ENCODE assay signal across 10 mouse cellular contexts in the genomic region with DNA sequence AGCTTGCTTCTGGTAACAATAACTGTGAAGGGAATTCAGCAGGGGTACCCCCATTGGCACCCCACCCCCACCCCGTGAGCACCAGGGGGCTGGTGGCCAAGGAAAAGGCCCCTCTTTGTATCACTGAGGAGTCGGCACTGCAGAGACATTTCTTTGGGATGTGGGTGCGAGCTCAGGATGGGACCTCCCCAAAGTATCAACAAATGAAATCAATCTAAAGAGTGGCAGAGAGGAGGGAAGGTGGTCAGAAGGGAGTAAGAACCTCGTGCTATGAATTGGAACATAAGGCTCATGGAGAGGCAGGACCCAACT. TPM values are rescaled to one million over a fixed set of nuclear protein-coding genes. Genes with fewer than 3 reads are reported as not detected.
A peak's percentile ranks its signal among the peaks of the same experiment; 100 is the strongest.
DNase-seq lines count a peak whose midpoint lies in the region; ATAC-seq and TF ChIP-seq lines count a peak whose summit lies in the region.
"Had no signal": no experiment of that assay in that cellular context is flagged by ENCODE, and none has a peak within 500 bp of the region (broad histone marks: within the 10 kb centered on the region; RNA-seq: fewer than 3 reads in every experiment).

No protein-coding gene starts in this region.

- no peak for DNase-seq in heart, postnatal 14 days
- no peak for DNase-seq in thymus, adult 2 months
- DNase-seq in thymus, postnatal 25 days: no peak
- no peak for DNase-seq in layer of hippocampus, adult 18-20 months (ENCODE audit: low spot score in 2 of 2)
- DNase-seq in left cerebral cortex, postnatal 36 days (ENCODE audit: low spot score in 2 of 2): no peak
- DNase-seq in ovary, postnatal 10 days (ENCODE audit: low spot score): no peak
- DNase-seq: kidney, postnatal 36 days had no signal

- no peak for ATAC-seq in heart, embryonic 14.5 days (ENCODE audit: insufficient number of reproducible peaks, insufficient read depth, low FRiP score, low read depth)
- no peak for ATAC-seq in limb, embryonic 12.5 days (ENCODE audit: insufficient number of reproducible peaks, insufficient read depth, low FRiP score, low TSS enrichment, low read depth)

- peak overlapping the region; percentile 72 for H3K4me2 ChIP-seq in heart, embryonic 14.5 days (ENCODE audit: low read length)
- peak overlapping the region; percentile 59 for H3K4me2 ChIP-seq in limb, embryonic 12.5 days

- no peaks in the 10 kb centered on the region for H3K36me3 ChIP-seq in heart, embryonic 14.5 days (ENCODE audit: control insufficient read depth, insufficient read depth, low read length)
- no peaks in the 10 kb centered on the region for H3K36me3 ChIP-seq in thymus, adult 2 months (ENCODE audit: control insufficient read depth, insufficient read depth, low read length)
- no peaks in the 10 kb centered on the region for H3K36me3 ChIP-seq in limb, embryonic 12.5 days

- H3K9ac ChIP-seq in heart, embryonic 14.5 days (ENCODE audit: low read length): peak overlapping the region; percentile 74; the same call in 1 of the 2 replicates
- H3K9ac ChIP-seq in limb, embryonic 12.5 days (replicated peaks): no peak overlapping the region

- TF ChIP-seq CTCF in thymus, adult 2 months (IDR thresholded peaks at IDR 0.05; ENCODE audit: borderline replicate concordance, control insufficient read depth, extremely low read depth, insufficient read depth, low read length, poor library complexity): no peak

- peaks cover 4 to 28% of the 10 kb centered on the region in 2 experiments for H3K4me1 ChIP-seq in heart, embryonic 14.5 days (ENCODE audit: control insufficient read depth in 2 of 2, insufficient read depth in 2 of 2, low read length in 2 of 2)
- peaks cover 17% of the 10 kb centered on the region for H3K4me1 ChIP-seq in thymus, adult 2 months (replicated peaks; ENCODE audit: control insufficient read depth, insufficient read depth, low read length)
- H3K4me1 ChIP-seq in limb, embryonic 12.5 days (replicated peaks): peaks cover 38% of the 10 kb centered on the region

- H3K27me3 ChIP-seq in heart, embryonic 14.5 days (ENCODE audit: control insufficient read depth, insufficient read depth, low read length): no peaks in the 10 kb centered on the region
- H3K27me3 ChIP-seq in thymus, adult 2 months (ENCODE audit: control insufficient read depth, insufficient read depth, low read length): no peaks in the 10 kb centered on the region
- peaks cover 11% of the 10 kb centered on the region; the same call in 1 of the 2 replicates for H3K27me3 ChIP-seq in limb, embryonic 12.5 days

- WGBS in heart, embryonic 14.5 days: 64% methylated on average over 4 of the region's 4 CpGs
- 83% methylated on average over 4 of the region's 4 CpGs for WGBS in thymus, adult 2 months
- WGBS in limb, embryonic 12.5 days: 50% methylated on average over 4 of the region's 4 CpGs

- H3K4me3 ChIP-seq in heart, embryonic 14.5 days (ENCODE audit: control insufficient read depth in 1 of 2, insufficient read depth in 1 of 2, low read depth in 1 of 2, low read length in 2 of 2): no peak overlapping the region
- no peak overlapping the region for H3K4me3 ChIP-seq in thymus, adult 2 months (ENCODE audit: control insufficient read depth, insufficient read depth, low read length)
- peak overlapping the region; percentile 46; the same call in 1 of the 2 replicates for H3K4me3 ChIP-seq in limb, embryonic 12.5 days (replicated peaks)

- intact Hi-C loops in heart, postnatal 14 days (cut with DNase I): no loop called here
- intact Hi-C loops in left cerebral cortex, postnatal 36 days (cut with DNase I): no loop called here

- H3K27ac ChIP-seq in heart, embryonic 14.5 days (replicated peaks in 1 of 2; ENCODE audit: control insufficient read depth in 1 of 2, insufficient read depth in 1 of 2, low read depth in 2 of 2, low read length in 2 of 2): 0 out of 4 replicates have a peak overlapping the region, but pooled peaks of 1 of the 2 experiments have one; percentile 21
- peak overlapping the region; percentile 59 for H3K27ac ChIP-seq in thymus, adult 2 months (ENCODE audit: control insufficient read depth, insufficient read depth, low read length)
- H3K27ac ChIP-seq in limb, embryonic 12.5 days: peak overlapping the region; percentile 18; the same call in 1 of the 2 replicates

- no peaks in the 10 kb centered on the region for H3K9me3 ChIP-seq in heart, embryonic 14.5 days (ENCODE audit: control insufficient read depth, low read length)
- H3K9me3 ChIP-seq in limb, embryonic 12.5 days: no peaks in the 10 kb centered on the region

- no peak for TF ChIP-seq POLR2A in thymus, adult 2 months (IDR thresholded peaks at IDR 0.05; ENCODE audit: control insufficient read depth, extremely low read depth, insufficient read depth, low read length, poor library complexity)

RNA-seq across cellular contexts. Expression of a gene that starts 2.5 kb away (rescaled TPM):
- polyA plus RNA-seq in heart, embryonic 14.5 days (2014; fragmentation: Nextera tagmentation; extraction: Ambion mirVana): 1.2 TPM in 1 of 2 replicates, not detected in the other
- 1 to 10 TPM in 1 of 2 experiments, not detected in 1; 1.1 TPM for total RNA-seq in heart, postnatal 14 days (2021)
- polyA plus RNA-seq in thymus, adult 2 months (2012; rRNA removed): not detected in 2 replicates
- polyA plus RNA-seq in limb, embryonic 12.5 days (2016; fragmentation: Nextera tagmentation; extraction: Ambion mirVana): 0.35 TPM in 1 of 2 replicates, not detected in the other
- total RNA-seq in layer of hippocampus, adult 18-20 months (2021): not detected
- total RNA-seq in left cerebral cortex, postnatal 36 days (2021): not detected
- polyA plus RNA-seq: brain, embryonic 14.5 days had no signal

RNA-seq across cellular contexts. Expression of a gene that starts 3.7 kb away (rescaled TPM):
- 22.5 and 26.3 TPM in 2 replicates for polyA plus RNA-seq in heart, embryonic 14.5 days (2014; fragmentation: Nextera tagmentation; extraction: Ambion mirVana)
- 10 to 100 TPM; 13.0 to 17.3 TPM for total RNA-seq in heart, postnatal 14 days (2021)
- 565 and 592 TPM in 2 replicates for polyA plus RNA-seq in thymus, adult 2 months (2012; rRNA removed)
- polyA plus RNA-seq in limb, embryonic 12.5 days (2016; fragmentation: Nextera tagmentation; extraction: Ambion mirVana): 17.4 and 36.2 TPM in 2 replicates
- total RNA-seq in layer of hippocampus, adult 18-20 months (2021): 10 to 100 TPM in 1 of 2 experiments, 1 to 10 TPM in 1; 8.7 to 12.8 TPM
- 10 to 100 TPM in 1 of 2 experiments, 1 to 10 TPM in 1; 6.3 to 10.1 TPM for total RNA-seq in left cerebral cortex, postnatal 36 days (2021)

RNA-seq across cellular contexts. Expression of a gene that starts 8.9 kb away (rescaled TPM):
- 34.6 and 35.8 TPM in 2 replicates for polyA plus RNA-seq in heart, embryonic 14.5 days (2014; fragmentation: Nextera tagmentation; extraction: Ambion mirVana)
- 100 to 1,000 TPM; 357 to 468 TPM for total RNA-seq in heart, postnatal 14 days (2021)
- polyA plus RNA-seq in thymus, adult 2 months (2012; rRNA removed): 255 and 367 TPM in 2 replicates
- 50.0 and 66.0 TPM in 2 replicates for polyA plus RNA-seq in limb, embryonic 12.5 days (2016; fragmentation: Nextera tagmentation; extraction: Ambion mirVana)
- 100 to 1,000 TPM; 207 to 216 TPM for total RNA-seq in layer of hippocampus, adult 18-20 months (2021)
- 100 to 1,000 TPM; 204 to 210 TPM for total RNA-seq in left cerebral cortex, postnatal 36 days (2021)

RNA-seq across cellular contexts. Expression of a gene that starts 10.1 kb away (rescaled TPM):
- 3.2 and 6.4 TPM in 2 replicates for polyA plus RNA-seq in heart, embryonic 14.5 days (2014; fragmentation: Nextera tagmentation; extraction: Ambion mirVana)
- total RNA-seq in heart, postnatal 14 days (2021): 10 to 100 TPM; 22.1 to 48.5 TPM
- polyA plus RNA-seq in thymus, adult 2 months (2012; rRNA removed): 1,020 and 1,654 TPM in 2 replicates
- 9.0 and 11.9 TPM in 2 replicates for polyA plus RNA-seq in limb, embryonic 12.5 days (2016; fragmentation: Nextera tagmentation; extraction: Ambion mirVana)
- total RNA-seq in layer of hippocampus, adult 18-20 months (2021): 10 to 100 TPM in 1 of 2 experiments, 1 to 10 TPM in 1; 7.7 to 11.1 TPM
- 1 to 10 TPM; 5.9 to 6.1 TPM for total RNA-seq in left cerebral cortex, postnatal 36 days (2021)

RNA-seq across cellular contexts. Expression of a gene that starts 14.1 kb away (rescaled TPM):
- 3.4 and 5.0 TPM in 2 replicates for polyA plus RNA-seq in heart, embryonic 14.5 days (2014; fragmentation: Nextera tagmentation; extraction: Ambion mirVana)
- total RNA-seq in heart, postnatal 14 days (2021): 10 to 100 TPM; 26.0 to 42.3 TPM
- polyA plus RNA-seq in thymus, adult 2 months (2012; rRNA removed): 87.7 and 101 TPM in 2 replicates
- 19.4 and 26.5 TPM in 2 replicates for polyA plus RNA-seq in limb, embryonic 12.5 days (2016; fragmentation: Nextera tagmentation; extraction: Ambion mirVana)
- 10 to 100 TPM; 33.3 to 33.7 TPM for total RNA-seq in layer of hippocampus, adult 18-20 months (2021)
- 10 to 100 TPM; 27.9 to 34.6 TPM for total RNA-seq in left cerebral cortex, postnatal 36 days (2021)
